Mouse (Mus musculus): ENCODE data around the gene Eaf2. TPM values are rescaled to one million over a fixed set of nuclear protein-coding genes. Genes with fewer than 3 reads are reported as not detected.

Eaf2 gene
- total RNA-seq, 2 experiments from 2014 or later = 2.0 to 2.8 TPM

DNA sequence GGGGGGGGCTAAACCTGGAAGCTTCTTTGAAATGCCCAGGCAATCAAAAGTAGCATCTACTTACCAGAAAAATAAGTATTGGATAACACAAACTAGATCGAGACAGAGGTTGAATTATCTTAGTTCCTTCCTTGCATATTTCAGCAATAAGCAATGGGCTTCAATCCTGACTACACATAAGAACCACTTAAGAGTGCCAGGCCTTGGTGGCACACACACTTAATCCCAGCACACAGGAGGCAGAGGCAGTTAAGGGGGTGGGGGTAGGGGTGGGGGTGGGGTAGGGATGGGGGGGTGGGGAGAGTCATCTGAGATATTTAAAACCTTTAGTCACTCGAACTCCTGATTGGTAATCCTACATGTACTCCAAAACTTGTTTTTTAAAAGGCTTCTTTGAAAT is 103.6 kb downstream of the Eaf2 start:
- DNase-seq (ENCODE audit: low spot score in 2 of 2) = no peak

DNA sequence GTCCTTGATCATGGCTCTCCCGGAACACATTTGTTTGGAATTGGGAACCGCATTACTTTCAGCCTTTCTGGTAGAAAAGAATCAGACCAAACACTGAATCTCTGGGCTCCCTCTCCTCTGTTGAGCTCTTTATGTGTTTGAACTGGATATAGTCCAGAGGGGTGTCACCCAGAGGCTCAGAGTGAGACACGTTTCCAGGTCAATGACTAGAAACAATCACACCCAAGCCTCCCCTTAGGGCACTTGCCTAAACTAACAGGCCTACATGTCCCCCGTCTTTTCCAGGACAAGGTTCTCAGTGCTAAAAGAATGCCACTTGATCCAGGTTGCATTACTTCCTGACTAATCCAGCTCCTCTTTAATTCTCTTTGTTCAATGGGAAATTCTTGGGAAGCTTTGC is 104.0 kb downstream of the Eaf2 start:
- no peak for DNase-seq (ENCODE audit: low spot score in 2 of 2)

DNA sequence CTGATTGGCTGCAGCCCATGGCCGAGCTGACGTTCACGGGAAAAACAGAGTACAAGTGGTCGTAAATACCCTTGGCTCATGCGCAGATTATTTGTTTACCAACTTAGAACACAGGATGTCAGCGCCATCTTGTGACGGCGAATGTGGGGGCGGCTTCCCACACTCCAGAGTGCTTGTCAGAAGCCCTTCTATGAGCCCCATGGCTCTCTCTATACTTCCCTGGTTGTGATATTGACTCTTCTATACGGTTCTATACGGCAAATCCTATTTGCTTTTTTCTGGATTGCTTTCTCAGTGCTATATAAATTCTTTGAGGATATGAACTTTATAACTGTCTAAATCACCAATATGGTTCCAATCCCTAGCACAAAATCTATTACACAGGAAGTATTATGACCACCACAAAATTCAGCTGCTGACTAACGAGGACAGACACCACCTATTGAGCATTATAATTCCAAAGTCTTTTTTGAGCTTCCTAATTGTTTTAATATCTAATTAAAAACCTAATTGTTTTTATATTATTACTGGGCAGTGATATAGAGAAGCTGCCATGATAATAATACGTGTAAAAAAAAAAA is 104.5 kb downstream of the Eaf2 start:
- no peak for DNase-seq (ENCODE audit: low spot score in 2 of 2)

DNA sequence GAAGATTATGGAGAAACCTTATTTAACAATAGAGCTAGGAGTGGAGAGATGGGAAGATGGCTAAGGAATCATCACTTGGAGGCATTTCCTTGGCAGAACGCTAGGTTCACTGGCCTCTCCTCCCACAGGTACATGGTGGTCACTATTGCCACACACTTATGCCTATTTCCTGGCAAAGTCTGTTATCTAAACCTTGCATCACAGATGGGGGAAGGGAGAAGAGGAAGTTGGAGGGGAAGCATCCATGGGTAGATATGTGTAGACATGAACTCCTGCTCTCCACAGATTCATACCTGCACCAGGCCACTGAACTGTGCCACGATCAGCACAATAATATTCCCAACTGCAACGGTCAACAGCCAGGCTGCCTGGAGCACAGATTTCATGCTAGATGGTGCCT is 122.8 kb downstream of the Eaf2 start:
- no peak for DNase-seq (ENCODE audit: low spot score in 2 of 2)

DNA sequence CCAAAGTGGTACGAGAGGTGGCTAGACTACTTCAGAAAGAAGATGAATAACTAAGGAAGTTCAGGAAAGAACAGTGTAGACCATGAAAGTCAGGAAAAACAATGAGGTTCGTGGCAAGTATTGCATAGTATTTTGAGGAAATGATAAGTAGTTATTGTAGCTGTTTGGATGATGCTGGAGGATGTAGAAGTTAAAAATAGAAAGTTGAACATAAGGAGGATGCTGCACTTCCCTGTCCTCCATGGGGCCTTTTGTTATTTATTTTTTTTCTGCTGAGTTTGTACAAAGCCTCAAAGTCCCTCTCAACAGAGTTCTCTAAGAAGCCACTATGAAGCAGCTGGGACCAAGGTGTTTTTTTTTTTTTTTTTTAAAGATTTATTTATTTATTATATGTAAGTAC is 127.0 kb downstream of the Eaf2 start:
- DNase-seq (ENCODE audit: low spot score in 2 of 2) = no peak

DNA sequence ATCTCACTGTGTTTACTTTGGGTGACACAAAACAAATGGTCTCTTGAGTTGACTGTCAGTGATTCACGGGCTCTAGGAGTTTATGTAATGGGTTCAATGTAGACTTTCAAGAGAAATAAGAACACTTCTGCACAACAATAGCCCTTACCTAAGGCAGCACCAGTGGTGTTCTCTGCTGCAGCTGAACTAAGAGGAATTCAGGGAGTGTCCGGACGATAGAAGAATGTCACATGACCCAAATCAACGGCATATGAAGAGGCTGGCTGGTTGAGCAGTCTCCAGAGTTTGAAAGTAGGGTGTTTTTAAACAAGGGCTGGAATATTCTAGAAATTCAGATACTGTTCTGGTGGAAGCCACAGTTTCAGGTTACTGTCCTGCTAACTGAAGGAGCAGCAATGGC is 127.7 kb downstream of the Eaf2 start:
- no peak for DNase-seq (ENCODE audit: low spot score in 2 of 2)

DNA sequence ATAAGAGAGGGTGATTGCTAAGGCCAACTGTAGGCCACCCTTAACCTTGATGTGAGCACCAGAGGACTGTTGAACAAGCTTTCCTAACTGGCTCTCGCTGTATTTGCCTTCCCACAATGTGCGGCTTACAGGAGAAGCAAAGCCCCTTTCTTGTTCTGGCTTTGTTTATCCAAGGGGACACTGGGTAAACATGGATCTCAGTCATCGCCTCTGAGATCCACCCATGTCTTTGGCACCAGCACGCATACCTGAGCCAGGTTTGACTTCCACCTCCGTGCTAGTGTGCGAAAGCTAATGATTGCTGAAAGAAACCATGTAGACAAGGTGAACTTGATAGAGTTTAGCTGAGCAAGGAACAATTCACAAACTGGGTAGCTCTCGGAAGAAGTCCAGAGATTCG is 131.2 kb downstream of the Eaf2 start:
- no peak for DNase-seq (ENCODE audit: low spot score in 2 of 2)

Small RNA genes lying within 50 kb of the gene (microRNA-seq; reads per million reads assigned to microRNA genes)
- gene Gm22617 (ENCODE audit: borderline number of aligned reads in 2 of 2) = 0 reads per million in 2 experiments

Other genes starting within 250 kb of the Eaf2 start
- gene Cd86, start 208.9 kb downstream of the Eaf2 start, total RNA-seq (2021) = 1 to 10 TPM; 1.2 to 3.5 TPM
- gene Ildr1, start 181.0 kb downstream of the Eaf2 start, total RNA-seq (2021) = not detected
- 1 to 10 TPM; 4.0 to 6.2 TPM for gene Slc15a2, start 90.0 kb downstream of the Eaf2 start, total RNA-seq (2021)
- 10 to 100 TPM; 16.2 to 20.3 TPM for gene Iqcb1, start 46.6 kb downstream of the Eaf2 start, total RNA-seq (2021)
- 10 to 100 TPM; 59.5 to 80.9 TPM for gene Golgb1, start 137 bp upstream of the Eaf2 start, total RNA-seq (2021)
- 10 to 100 TPM; 11.0 to 15.0 TPM for gene Hcls1, start 60.0 kb upstream of the Eaf2 start, total RNA-seq (2021)
- gene Fbxo40, start 115.5 kb upstream of the Eaf2 start, total RNA-seq (2021) = under 1 TPM; 0.13 to 0.38 TPM
- gene Polq, start 136.8 kb upstream of the Eaf2 start, total RNA-seq (2021) = under 1 TPM; 0.20 to 0.45 TPM